Mouse (Mus musculus): ENCODE measurements at regions not wholly inside any gene's neighbourhood (a gene's known extent, or its start where the extent isn't known, plus 50 kb on each side); places are given as distances from the start of the nearest gene placed in this dataset.
"Not testable (repeated sequence)": the region's sequence is repeated elsewhere in the genome, so short reads cannot be mapped to it uniquely, and the experiment has no call there.

DNA sequence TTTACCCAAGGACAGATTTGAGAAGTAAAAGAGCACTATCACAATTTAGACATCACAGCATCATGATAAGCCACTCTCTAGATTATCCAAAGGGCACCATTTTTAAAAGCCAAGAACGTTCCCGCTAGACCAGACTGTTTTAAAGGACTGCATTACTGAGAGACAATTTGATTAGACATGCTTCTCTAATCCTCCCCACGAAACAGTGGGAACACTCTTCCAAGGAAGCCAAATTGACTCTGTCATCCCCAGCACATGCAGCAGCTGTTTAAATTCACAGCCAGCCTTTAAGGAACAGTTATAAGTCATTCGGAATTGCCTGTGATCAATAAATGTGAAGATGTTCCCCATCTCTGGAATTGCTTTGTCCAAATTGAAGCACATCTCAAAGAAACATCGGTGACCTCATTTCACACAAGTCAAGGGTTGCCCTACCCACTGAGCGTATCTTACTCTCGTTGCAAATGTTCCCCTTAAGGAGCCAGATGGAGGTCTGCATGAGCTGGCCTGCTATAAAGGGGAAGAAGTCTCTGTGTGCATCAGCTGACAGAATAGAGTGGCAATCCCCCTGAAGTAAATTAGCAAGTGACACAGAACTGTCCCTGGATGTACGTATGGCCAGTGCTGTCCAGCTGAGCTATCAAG, 393.2 kb downstream of the Pid1 start:
- Histone ChIP-seq H3K36me3 (no peaks in the 10 kb centered on the region), H3K9me3 (no peaks in the 10 kb centered on the region), H3K4me3 (no peak overlapping the region), H3K27ac (no peak overlapping the region), H3K4me1 (no peaks in the 10 kb centered on the region), H3K27me3 (ENCODE audit: insufficient read depth, poor library complexity, severe bottlenecking) (no peaks in the 10 kb centered on the region)
- WGBS = 80% methylated on average over 8 of the region's 8 CpGs
- DNase-seq (ENCODE audit: low spot score) = no peak

DNA sequence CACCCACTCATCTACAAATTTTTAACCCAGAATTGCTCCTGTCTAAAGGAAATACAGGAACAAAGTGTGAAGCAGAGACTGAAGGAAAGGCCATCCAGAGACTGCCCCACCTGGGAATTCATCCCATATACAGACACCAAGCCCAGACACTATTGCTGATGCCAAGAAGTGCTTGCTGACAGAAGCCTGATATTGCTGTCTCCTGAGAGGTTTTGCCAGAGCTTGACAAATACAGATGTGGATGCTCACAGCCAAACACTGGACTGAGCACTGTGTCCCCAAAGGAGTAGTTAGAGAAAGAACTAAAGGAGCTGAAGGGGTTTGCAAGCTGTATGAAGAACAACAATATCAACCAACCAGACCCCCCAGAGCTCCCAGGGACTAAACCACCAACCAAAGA, 399.3 kb downstream of the Pid1 start:
- not testable (repeated sequence) for H3K4me3 ChIP-seq; H3K27ac ChIP-seq; DNase-seq (ENCODE audit: low spot score); H3K9me3 ChIP-seq; H3K27me3 ChIP-seq (ENCODE audit: insufficient read depth, poor library complexity, severe bottlenecking); H3K4me1 ChIP-seq; H3K36me3 ChIP-seq

DNA sequence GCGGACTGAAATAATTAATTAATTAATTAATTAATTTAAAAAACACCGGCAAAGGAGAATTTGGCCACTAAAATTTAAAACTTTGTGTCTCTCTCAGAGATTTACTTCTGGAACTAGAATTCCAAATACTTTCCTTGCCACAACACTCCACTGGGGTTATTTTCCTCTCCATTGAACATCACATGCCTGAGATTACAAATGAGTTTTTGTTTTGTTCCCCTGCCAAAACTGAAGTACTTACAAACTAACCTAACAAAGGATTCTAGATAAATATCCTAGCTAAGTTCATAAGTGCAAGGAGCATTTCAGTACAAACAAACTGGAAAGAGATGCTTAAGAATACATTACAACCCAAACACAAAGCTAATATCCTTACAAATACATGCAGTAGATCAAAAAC, 402.2 kb downstream of the Pid1 start:
- Histone ChIP-seq H3K4me3 (no peak overlapping the region), H3K27me3 (ENCODE audit: insufficient read depth, poor library complexity, severe bottlenecking) (no peaks in the 10 kb centered on the region), H3K4me1 (no peaks in the 10 kb centered on the region), H3K27ac (no peak overlapping the region), H3K9me3 (no peaks in the 10 kb centered on the region), H3K36me3 (no peaks in the 10 kb centered on the region)
- WGBS = 90% methylated on average over 2 of the region's 2 CpGs
- DNase-seq (ENCODE audit: low spot score) = no peak

- Histone ChIP-seq H3K4me1 (no peaks in the 10 kb centered on the region), H3K27ac (no peak overlapping the region), H3K36me3 (no peaks in the 10 kb centered on the region), H3K9me3 (no peaks in the 10 kb centered on the region), H3K4me3 (no peak overlapping the region), H3K27me3 (ENCODE audit: insufficient read depth, poor library complexity, severe bottlenecking) (no peaks in the 10 kb centered on the region)
- WGBS = 71% methylated on average over 4 of the region's 4 CpGs
- no peak for DNase-seq (ENCODE audit: low spot score)
Measured at GRCm38 (mm10) chr1:83959756-83960155, 404.2 kb downstream of the Pid1 start.

GRCm38 (mm10) chr1:83922900-83923299, 441.1 kb downstream of the Pid1 start:
- Histone ChIP-seq H3K27ac (no peak overlapping the region), H3K27me3 (ENCODE audit: insufficient read depth, poor library complexity, severe bottlenecking) (no peaks in the 10 kb centered on the region), H3K36me3 (no peaks in the 10 kb centered on the region), H3K9me3 (no peaks in the 10 kb centered on the region), H3K4me3 (no peak overlapping the region), H3K4me1 (0 out of 2 replicates have a peak, but pooled peaks cover 6% of the 10 kb centered on the region)
- DNase-seq (ENCODE audit: low spot score) = no peak
- WGBS = 57% methylated on average over 2 of the region's 2 CpGs

DNA sequence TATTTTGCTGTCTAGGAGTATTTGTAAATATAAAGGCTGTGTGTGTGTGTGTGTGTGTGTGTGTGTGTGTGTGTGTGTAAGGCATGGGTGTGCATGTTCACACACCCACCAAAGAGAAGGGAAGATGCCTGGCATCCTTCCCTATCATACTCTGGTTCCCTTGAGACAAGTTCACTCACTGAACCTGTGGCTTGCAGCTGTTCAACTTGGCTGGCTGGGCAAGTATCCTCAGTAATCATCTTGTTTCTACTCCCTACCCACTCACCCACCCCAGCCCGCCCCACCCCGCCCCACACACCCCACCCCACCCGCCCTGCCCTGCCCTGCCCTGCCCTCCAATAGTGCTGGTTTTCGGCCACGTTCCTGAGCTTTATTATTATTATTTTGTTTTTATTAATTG, 448.5 kb downstream of the Pid1 start:
- Histone ChIP-seq H3K9me3 (no peaks in the 10 kb centered on the region), H3K36me3 (no peaks in the 10 kb centered on the region), H3K4me3 (no peak overlapping the region), H3K27ac (no peak overlapping the region), H3K4me1 (no peaks in the 10 kb centered on the region), H3K27me3 (ENCODE audit: insufficient read depth, poor library complexity, severe bottlenecking) (no peaks in the 10 kb centered on the region)
- 86% methylated on average over 5 of the region's 5 CpGs for WGBS
- DNase-seq (ENCODE audit: low spot score) = no peak

GRCm38 (mm10) chr1:83907347-83907746, 456.6 kb downstream of the Pid1 start:
- H3K27me3 ChIP-seq (ENCODE audit: insufficient read depth, poor library complexity, severe bottlenecking) = no peaks in the 10 kb centered on the region
- H3K9me3 ChIP-seq = no peaks in the 10 kb centered on the region
- DNase-seq (ENCODE audit: low spot score) = no peak
- no peak overlapping the region for H3K4me3 ChIP-seq
- 55% methylated on average over 3 of the region's 3 CpGs for WGBS
- H3K4me1 ChIP-seq = 0 out of 2 replicates have a peak, but pooled peaks cover 4% of the 10 kb centered on the region
- no peaks in the 10 kb centered on the region for H3K36me3 ChIP-seq
- H3K27ac ChIP-seq = no peak overlapping the region

DNA sequence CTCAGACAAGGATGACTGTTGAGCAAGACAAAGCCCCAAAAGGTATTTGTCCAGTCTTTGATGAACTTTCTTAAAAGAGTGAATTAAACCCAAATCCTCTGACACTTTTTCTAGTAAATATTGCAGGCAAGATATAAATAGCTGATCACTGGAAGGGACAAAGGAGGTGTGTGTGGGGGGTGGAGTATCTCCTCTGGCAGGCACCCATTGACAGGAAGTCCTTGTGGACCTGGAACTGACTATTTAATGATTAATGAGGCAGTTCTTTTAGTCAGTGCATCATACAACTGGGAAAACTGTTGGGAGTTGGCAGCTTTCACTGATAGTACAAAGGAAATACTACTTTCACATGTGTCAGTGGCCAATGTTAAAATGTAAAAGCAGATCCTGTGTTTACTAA, 457.1 kb downstream of the Pid1 start:
- no peak for DNase-seq (ENCODE audit: low spot score)
- no peak overlapping the region for H3K27ac ChIP-seq
- no peaks in the 10 kb centered on the region for H3K36me3 ChIP-seq
- no peak overlapping the region for H3K4me3 ChIP-seq
- H3K9me3 ChIP-seq = no peaks in the 10 kb centered on the region
- no peaks in the 10 kb centered on the region for H3K27me3 ChIP-seq (ENCODE audit: insufficient read depth, poor library complexity, severe bottlenecking)
- H3K4me1 ChIP-seq = 0 out of 2 replicates have a peak, but pooled peaks cover 4% of the 10 kb centered on the region

- no peaks in the 10 kb centered on the region for H3K27me3 ChIP-seq (ENCODE audit: insufficient read depth, poor library complexity, severe bottlenecking)
- 84% methylated on average over 4 of the region's 4 CpGs for WGBS
- no peaks in the 10 kb centered on the region for H3K36me3 ChIP-seq
- H3K27ac ChIP-seq = no peak overlapping the region
- DNase-seq (ENCODE audit: low spot score) = no peak
- no peak overlapping the region for H3K4me3 ChIP-seq
- no peaks in the 10 kb centered on the region for H3K9me3 ChIP-seq
- H3K4me1 ChIP-seq = no peaks in the 10 kb centered on the region
Measured at GRCm38 (mm10) chr1:83900135-83900534, 463.8 kb downstream of the Pid1 start.

DNA sequence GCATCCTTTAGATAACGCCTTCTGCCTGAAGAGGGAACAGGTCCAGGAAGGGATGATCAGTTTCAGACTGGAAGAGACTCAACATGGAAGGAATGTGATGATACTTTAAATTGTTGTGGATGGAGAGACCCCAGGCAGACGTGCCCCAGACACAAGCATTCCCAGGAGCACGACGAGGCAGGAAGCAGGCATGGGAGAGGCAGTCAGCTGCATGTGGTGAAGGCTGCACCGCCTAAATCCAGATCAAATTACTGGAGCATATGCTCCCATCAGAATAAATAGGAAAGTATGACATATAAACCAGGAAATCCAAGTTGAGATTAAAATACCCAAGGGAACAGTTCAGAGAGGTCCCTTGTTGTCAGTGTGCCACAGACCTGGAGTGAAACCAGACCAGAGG, 467.3 kb downstream of the Pid1 start:
- DNase-seq (ENCODE audit: low spot score) = no peak
- WGBS = 15% methylated on average over 5 of the region's 5 CpGs
- H3K27ac ChIP-seq = no peak overlapping the region

GRCm38 (mm10) chr1:83879109-83879399, 471.1 kb upstream of the Sphkap start:
- Histone ChIP-seq H3K4me1 (no peaks in the 10 kb centered on the region), H3K27ac (no peak overlapping the region), H3K36me3 (no peaks in the 10 kb centered on the region), H3K27me3 (ENCODE audit: insufficient read depth, poor library complexity, severe bottlenecking) (no peaks in the 10 kb centered on the region), H3K4me3 (no peak overlapping the region), H3K9me3 (no peaks in the 10 kb centered on the region)
- 82% methylated on average over 4 of the region's 4 CpGs for WGBS
- no peak for DNase-seq (ENCODE audit: low spot score)

More for the DNA sequence above, 467.3 kb downstream of the Pid1 start:
- no peak overlapping the region for H3K4me3 ChIP-seq
- no peaks in the 10 kb centered on the region for H3K4me1 ChIP-seq
- H3K27me3 ChIP-seq (ENCODE audit: insufficient read depth, poor library complexity, severe bottlenecking) = no peaks in the 10 kb centered on the region
- H3K9me3 ChIP-seq = no peaks in the 10 kb centered on the region
- no peaks in the 10 kb centered on the region for H3K36me3 ChIP-seq

- no peak for DNase-seq (ENCODE audit: low spot score)
- 81% methylated on average over 8 of the region's 8 CpGs for WGBS
- Histone ChIP-seq H3K36me3 (no peaks in the 10 kb centered on the region), H3K27ac (no peak overlapping the region), H3K27me3 (ENCODE audit: insufficient read depth, poor library complexity, severe bottlenecking) (no peaks in the 10 kb centered on the region), H3K9me3 (no peaks in the 10 kb centered on the region), H3K4me3 (no peak overlapping the region), H3K4me1 (no peaks in the 10 kb centered on the region)
Measured at GRCm38 (mm10) chr1:83878330-83879108, 470.5 kb upstream of the Sphkap start.

DNA sequence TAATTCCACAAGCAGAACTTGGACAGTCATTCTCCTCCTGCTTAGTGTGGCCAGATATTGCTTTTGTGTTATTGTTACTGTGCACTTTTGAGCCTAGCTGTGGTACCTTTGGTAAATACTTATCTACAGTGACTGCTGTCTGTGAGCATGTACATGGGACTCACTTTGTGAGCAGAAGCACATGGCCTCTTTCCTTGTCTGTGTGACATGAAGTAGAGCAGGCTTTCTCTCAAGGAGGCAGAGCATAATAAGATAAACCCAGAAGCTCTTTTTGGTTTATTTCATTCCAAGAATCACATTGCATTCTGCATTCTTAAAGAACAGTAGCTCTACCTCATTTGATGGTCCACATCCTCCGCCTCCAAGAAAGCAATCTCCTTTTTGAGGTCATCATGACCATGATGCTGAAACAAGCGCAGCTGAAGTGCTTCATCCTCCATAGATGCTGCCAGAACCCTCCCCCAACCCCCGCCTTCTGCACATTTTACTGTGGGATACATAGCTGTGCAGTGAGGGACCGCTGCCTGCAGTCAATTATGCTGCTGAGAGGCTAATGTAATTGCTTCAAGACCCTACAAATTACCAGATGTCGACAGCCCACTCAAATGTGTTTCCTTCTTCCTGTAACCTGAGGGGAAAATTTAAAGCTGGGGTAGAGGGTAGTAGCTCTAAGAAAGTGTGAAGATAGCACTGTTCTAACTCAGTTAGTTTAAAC, 463.0 kb upstream of the Sphkap start:
- Histone ChIP-seq H3K27me3 (ENCODE audit: insufficient read depth, poor library complexity, severe bottlenecking) (no peaks in the 10 kb centered on the region), H3K36me3 (no peaks in the 10 kb centered on the region), H3K4me1 (no peaks in the 10 kb centered on the region), H3K4me3 (no peak overlapping the region), H3K9me3 (no peaks in the 10 kb centered on the region), H3K27ac (no peak overlapping the region)
- 66% methylated on average over 5 of the region's 5 CpGs for WGBS
- DNase-seq (ENCODE audit: low spot score) = no peak
